Mouse (Mus musculus): ENCODE results near the gene Arhgap22. TPM values are rescaled to one million over a fixed set of nuclear protein-coding genes. Genes with fewer than 3 reads are reported as not detected.

Arhgap22 gene
- polyA plus RNA-seq, 1 experiment from 2014 or later: 1.8 TPM

DNA sequence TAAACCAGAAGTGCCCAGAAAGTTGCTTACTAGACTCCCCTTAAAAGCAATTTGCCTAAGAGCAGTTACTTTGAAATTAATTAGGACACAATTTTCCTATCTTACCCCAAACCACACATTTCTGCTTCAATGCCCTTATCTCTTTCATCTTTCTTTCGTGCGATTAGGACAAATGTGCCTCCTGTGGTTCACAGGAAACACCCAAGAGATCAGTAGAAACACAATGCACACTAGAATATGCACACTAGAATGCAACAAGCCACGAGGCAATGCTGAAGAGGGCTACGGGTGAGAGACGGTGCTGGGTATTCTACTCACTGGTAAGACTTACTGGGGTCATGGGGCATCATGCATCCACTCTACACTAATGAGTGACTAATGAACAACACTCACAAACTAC is 164.9 kb downstream of the Arhgap22 start:
- no peaks in the 10 kb centered on the region for H3K9me3 ChIP-seq (ENCODE audit: control insufficient read depth, low read length)
- no peak for DNase-seq (ENCODE audit: low spot score)
- WGBS: 44% methylated on average over 5 of the region's 5 CpGs
- H3K4me3 ChIP-seq (ENCODE audit: low read depth, low read length): no peak overlapping the region
- no peaks in the 10 kb centered on the region for H3K27me3 ChIP-seq (ENCODE audit: control insufficient read depth, insufficient read depth, low read length)
- H3K4me1 ChIP-seq (replicated peaks; ENCODE audit: control insufficient read depth, insufficient read depth, low read length): no peaks in the 10 kb centered on the region
- ATAC-seq (replicated peaks; ENCODE audit: low FRiP score): no peak
- no peak overlapping the region for H3K9ac ChIP-seq (ENCODE audit: low read length)
- no peak overlapping the region for H3K27ac ChIP-seq (ENCODE audit: low read depth, low read length)
- no peaks in the 10 kb centered on the region; the same call in 1 of the 2 replicates for H3K36me3 ChIP-seq (ENCODE audit: control insufficient read depth, insufficient read depth, low read length)
- H3K4me2 ChIP-seq (ENCODE audit: low read depth, low read length, severe bottlenecking): no peak overlapping the region

DNA sequence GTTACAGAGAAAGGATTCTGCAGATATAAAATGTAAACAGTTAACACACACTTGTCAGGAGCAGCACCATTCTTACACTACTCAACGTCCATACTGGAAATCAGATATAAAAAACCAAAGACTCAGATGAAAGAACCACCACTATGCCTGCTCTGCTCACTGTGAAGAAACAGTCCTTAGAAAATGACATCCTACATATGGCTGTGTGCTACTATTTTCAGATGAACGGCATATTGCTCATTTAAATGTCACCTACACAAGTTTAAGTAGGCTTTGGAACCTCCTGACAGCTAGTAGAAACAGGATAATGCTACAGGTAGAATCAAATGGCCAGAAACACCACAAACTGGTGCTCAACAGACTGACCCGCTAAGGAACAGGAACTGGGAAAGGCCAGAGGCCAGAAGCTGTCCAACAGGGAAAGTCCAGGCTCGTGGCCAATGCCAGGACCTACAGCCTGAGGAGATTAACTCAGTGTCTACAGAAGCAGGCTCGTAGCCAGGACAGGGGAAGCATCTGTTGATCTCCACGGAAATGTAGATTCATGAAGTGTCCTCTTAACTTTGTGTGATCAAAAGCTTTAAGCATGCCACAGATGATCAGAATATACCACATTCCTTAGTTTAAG is 167.1 kb downstream of the Arhgap22 start:
- Histone ChIP-seq H3K9ac (ENCODE audit: low read length) (no peak overlapping the region), H3K9me3 (ENCODE audit: control insufficient read depth, low read length) (no peaks in the 10 kb centered on the region), H3K27me3 (ENCODE audit: control insufficient read depth, insufficient read depth, low read length) (no peaks in the 10 kb centered on the region), H3K27ac (ENCODE audit: low read depth, low read length) (no peak overlapping the region), H3K4me3 (ENCODE audit: low read depth, low read length) (no peak overlapping the region), H3K36me3 (ENCODE audit: control insufficient read depth, insufficient read depth, low read length) (no peaks in the 10 kb centered on the region; the same call in 1 of the 2 replicates), H3K4me2 (ENCODE audit: low read depth, low read length, severe bottlenecking) (no peak overlapping the region), H3K4me1 (replicated peaks; ENCODE audit: control insufficient read depth, insufficient read depth, low read length) (no peaks in the 10 kb centered on the region)
- 89% methylated on average over 6 of the region's 6 CpGs for WGBS
- ATAC-seq (replicated peaks; ENCODE audit: low FRiP score): no peak
- no peak for DNase-seq (ENCODE audit: low spot score)

DNA sequence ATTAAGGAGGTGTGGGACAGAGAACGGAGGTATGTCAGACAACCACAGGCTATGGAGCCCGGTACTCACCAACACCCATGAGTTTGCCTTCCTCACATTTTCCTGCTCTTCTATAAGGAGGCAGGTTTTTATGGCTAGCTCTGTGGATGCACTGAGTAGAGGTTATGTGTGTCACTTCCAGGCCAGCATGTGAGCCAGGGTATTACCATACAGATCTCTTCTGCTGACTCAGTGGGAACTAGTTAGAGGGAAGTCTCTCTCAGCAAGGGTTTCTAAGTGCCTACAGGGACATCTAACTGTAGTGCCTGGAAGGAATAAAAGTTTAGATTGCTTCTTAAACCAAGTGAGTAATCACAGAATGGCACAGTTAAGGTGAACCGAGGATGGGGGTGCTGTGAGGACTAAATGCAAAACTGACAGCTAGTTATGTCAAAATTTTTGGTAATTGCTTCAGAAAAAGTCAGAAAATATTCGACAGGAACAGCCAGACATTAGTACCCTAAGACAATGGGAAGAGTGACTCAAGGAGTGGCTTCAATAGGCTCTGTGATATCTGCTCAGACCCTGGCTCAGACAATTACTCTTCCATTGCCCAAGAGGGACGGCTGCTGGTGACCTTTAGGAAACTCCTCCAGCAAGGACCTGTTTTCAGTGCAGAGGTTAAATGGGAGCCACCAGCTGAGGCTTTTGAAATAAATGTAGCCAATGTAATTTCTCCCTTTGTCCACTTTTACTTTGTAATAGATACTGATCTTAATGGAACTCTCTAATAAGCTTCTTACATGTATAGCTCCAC is 184.4 kb downstream of the Arhgap22 start:
- ATAC-seq (replicated peaks; ENCODE audit: low FRiP score) (no peak), DNase-seq (ENCODE audit: low spot score) (no peak)
- no peaks in the 10 kb centered on the region; the same call in 1 of the 2 replicates for H3K36me3 ChIP-seq (ENCODE audit: control insufficient read depth, insufficient read depth, low read length)
- H3K27me3 ChIP-seq (ENCODE audit: control insufficient read depth, insufficient read depth, low read length): no peaks in the 10 kb centered on the region
- H3K4me3 ChIP-seq (ENCODE audit: low read depth, low read length): no peak overlapping the region
- WGBS: 87% methylated on average over 5 of the region's 5 CpGs
- H3K4me1 ChIP-seq (replicated peaks; ENCODE audit: control insufficient read depth, insufficient read depth, low read length): no peaks in the 10 kb centered on the region
- no peak overlapping the region for H3K9ac ChIP-seq (ENCODE audit: low read length)
- H3K27ac ChIP-seq (ENCODE audit: low read depth, low read length): no peak overlapping the region
- no peak overlapping the region for H3K4me2 ChIP-seq (ENCODE audit: low read depth, low read length, severe bottlenecking)
- H3K9me3 ChIP-seq (ENCODE audit: control insufficient read depth, low read length): no peaks in the 10 kb centered on the region

DNA sequence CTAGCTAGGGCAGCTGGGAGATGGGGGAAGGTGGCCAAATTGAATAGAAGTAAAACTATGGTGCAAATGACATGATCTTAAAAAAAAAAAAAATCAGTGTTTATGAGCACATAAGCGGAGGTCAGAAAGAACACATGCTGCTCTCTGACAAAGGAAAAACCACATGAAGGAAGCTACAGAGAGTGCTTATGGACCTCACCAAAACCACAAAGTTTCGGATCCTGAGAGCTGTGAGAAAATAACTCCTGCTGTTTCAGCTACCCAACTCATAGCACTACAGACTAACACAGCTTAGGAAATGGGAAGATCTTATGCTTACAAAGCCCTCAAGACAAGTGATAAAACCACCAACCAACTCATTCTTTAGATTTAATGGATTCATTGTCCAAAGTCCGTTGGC is 186.2 kb downstream of the Arhgap22 start:
- no peaks in the 10 kb centered on the region for H3K27me3 ChIP-seq (ENCODE audit: control insufficient read depth, insufficient read depth, low read length)

DNA sequence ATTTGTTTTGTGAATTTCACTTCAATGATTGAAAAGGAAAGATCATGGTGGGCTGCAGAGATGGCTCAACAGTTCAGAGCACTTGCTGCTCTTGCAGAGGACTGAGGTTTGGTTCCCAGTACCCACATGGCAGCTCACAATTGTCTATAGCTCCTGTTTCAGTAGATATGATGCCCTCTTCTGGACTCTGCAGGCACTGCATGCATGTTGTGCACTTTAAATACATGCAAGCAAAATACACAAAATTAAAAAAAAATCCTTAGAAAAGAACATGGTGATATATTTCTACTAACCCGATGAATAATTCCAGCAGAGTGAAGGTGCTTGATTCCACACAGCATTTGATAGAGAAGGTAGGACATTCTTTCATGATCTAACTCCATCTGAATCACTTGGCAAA is 188.5 kb downstream of the Arhgap22 start:
- no peak overlapping the region for H3K4me2 ChIP-seq (ENCODE audit: low read depth, low read length, severe bottlenecking)
- no peaks in the 10 kb centered on the region for H3K4me1 ChIP-seq (replicated peaks; ENCODE audit: control insufficient read depth, insufficient read depth, low read length)
- H3K9me3 ChIP-seq (ENCODE audit: control insufficient read depth, low read length): no peaks in the 10 kb centered on the region
- no peaks in the 10 kb centered on the region for H3K27me3 ChIP-seq (ENCODE audit: control insufficient read depth, insufficient read depth, low read length)
- no peak for ATAC-seq (replicated peaks; ENCODE audit: low FRiP score)
- DNase-seq (ENCODE audit: low spot score): no peak
- H3K27ac ChIP-seq (ENCODE audit: low read depth, low read length): no peak overlapping the region
- H3K36me3 ChIP-seq (ENCODE audit: control insufficient read depth, insufficient read depth, low read length): no peaks in the 10 kb centered on the region; the same call in 1 of the 2 replicates
- 98% methylated on average over 1 of the region's 1 CpGs for WGBS
- no peak overlapping the region for H3K4me3 ChIP-seq (ENCODE audit: low read depth, low read length)
- no peak overlapping the region for H3K9ac ChIP-seq (ENCODE audit: low read length)

More for the DNA sequence above, 186.2 kb downstream of the Arhgap22 start:
- no peak for ATAC-seq (replicated peaks; ENCODE audit: low FRiP score)
- Histone ChIP-seq H3K9ac (ENCODE audit: low read length) (no peak overlapping the region), H3K9me3 (ENCODE audit: control insufficient read depth, low read length) (no peaks in the 10 kb centered on the region), H3K36me3 (ENCODE audit: control insufficient read depth, insufficient read depth, low read length) (no peaks in the 10 kb centered on the region; the same call in 1 of the 2 replicates), H3K27ac (ENCODE audit: low read depth, low read length) (no peak overlapping the region), H3K4me1 (replicated peaks; ENCODE audit: control insufficient read depth, insufficient read depth, low read length) (no peaks in the 10 kb centered on the region), H3K4me2 (ENCODE audit: low read depth, low read length, severe bottlenecking) (no peak overlapping the region), H3K4me3 (ENCODE audit: low read depth, low read length) (no peak overlapping the region)
- WGBS: 85% methylated on average over 3 of the region's 3 CpGs
- no peak for DNase-seq (ENCODE audit: low spot score)

DNA sequence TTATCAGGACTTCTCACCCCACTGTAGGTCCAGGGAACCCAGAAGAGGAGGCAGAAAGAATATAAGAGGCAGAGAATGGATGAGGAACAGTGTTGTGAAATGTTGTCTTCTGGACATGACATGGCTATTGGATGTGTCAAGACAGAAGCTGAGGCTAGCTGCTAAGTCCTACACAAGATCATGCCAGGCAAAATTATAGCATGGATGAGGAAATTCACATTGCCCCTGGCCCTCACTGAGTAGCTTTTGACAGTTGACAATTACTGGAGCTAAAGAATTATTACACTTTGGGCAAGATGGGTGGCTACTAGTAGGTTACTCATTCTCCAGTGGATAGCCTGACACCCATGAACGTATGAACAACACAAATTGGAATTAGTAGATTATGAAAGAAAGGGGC is 201.9 kb downstream of the Arhgap22 start:
- H3K4me1 ChIP-seq (replicated peaks; ENCODE audit: control insufficient read depth, insufficient read depth, low read length): no peaks in the 10 kb centered on the region
- H3K27me3 ChIP-seq (ENCODE audit: control insufficient read depth, insufficient read depth, low read length): no peaks in the 10 kb centered on the region
- ATAC-seq (replicated peaks; ENCODE audit: low FRiP score) (no peak), DNase-seq (ENCODE audit: low spot score) (no peak)
- no peaks in the 10 kb centered on the region for H3K9me3 ChIP-seq (ENCODE audit: control insufficient read depth, low read length)
- no peak overlapping the region for H3K4me2 ChIP-seq (ENCODE audit: low read depth, low read length, severe bottlenecking)
- H3K36me3 ChIP-seq (ENCODE audit: control insufficient read depth, insufficient read depth, low read length): no peaks in the 10 kb centered on the region
- H3K4me3 ChIP-seq (ENCODE audit: low read depth, low read length): no peak overlapping the region
- 89% methylated on average over 1 of the region's 1 CpGs for WGBS
- no peak overlapping the region for H3K27ac ChIP-seq (ENCODE audit: low read depth, low read length)
- no peak overlapping the region for H3K9ac ChIP-seq (ENCODE audit: low read length)

DNA sequence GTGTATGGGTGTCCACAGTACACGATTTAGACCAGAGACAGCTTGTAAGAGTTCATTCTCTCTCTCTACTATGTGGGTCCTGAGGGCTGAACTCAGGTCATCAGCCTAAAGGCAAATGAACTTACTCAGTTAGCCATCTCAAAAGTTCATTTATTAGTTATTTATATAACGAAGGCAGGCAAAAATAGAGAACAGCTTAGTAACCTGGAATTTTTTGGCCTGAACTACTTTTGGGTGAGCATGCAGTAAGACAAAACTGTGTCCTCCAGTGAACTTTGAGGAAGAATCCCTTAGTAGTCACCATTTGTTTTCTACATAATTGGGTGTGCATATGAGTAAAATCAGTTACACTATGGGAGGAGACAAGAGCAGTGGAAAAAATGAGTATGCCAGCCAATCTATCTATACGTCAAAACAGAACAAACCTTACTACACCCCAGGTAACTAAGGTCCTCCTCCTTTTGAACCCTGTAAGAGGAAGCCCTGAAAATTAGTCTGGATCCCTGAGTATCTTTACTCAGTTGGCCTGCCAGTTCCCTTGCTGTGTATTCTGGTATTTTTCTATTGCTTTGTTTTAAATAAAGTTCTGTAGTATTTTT is 204.6 kb downstream of the Arhgap22 start:
- WGBS: 98% methylated on average over 3 of the region's 3 CpGs
- Histone ChIP-seq H3K36me3 (ENCODE audit: control insufficient read depth, insufficient read depth, low read length) (no peaks in the 10 kb centered on the region), H3K4me1 (replicated peaks; ENCODE audit: control insufficient read depth, insufficient read depth, low read length) (no peaks in the 10 kb centered on the region), H3K27ac (ENCODE audit: low read depth, low read length) (no peak overlapping the region), H3K4me2 (ENCODE audit: low read depth, low read length, severe bottlenecking) (no peak overlapping the region), H3K4me3 (ENCODE audit: low read depth, low read length) (no peak overlapping the region), H3K9me3 (ENCODE audit: control insufficient read depth, low read length) (no peaks in the 10 kb centered on the region), H3K27me3 (ENCODE audit: control insufficient read depth, insufficient read depth, low read length) (no peaks in the 10 kb centered on the region), H3K9ac (ENCODE audit: low read length) (no peak overlapping the region)
- ATAC-seq (replicated peaks; ENCODE audit: low FRiP score): no peak
- DNase-seq (ENCODE audit: low spot score): no peak
